Mouse (Mus musculus) myocyte (in vitro differentiated cells): ENCODE data around the gene Nek11. TPM values are rescaled to one million over a fixed set of nuclear protein-coding genes. Genes with fewer than 3 reads are reported as not detected.

ENCODE experiments used
- H3K27me3 ChIP-seq: one replicate; pipeline ENCODE4 v1.6.1; 2011; ENCODE audit not compliant: control insufficient read depth, insufficient read depth, insufficient read length
- H3K36me3 ChIP-seq: one replicate; pipeline ENCODE4 v1.6.1; 2011; ENCODE audit not compliant: control insufficient read depth, insufficient read depth
- H3K4me2 ChIP-seq: one replicate; pipeline ENCODE4 v1.6.1; 2011; ENCODE audit warnings: low read depth, control low read depth
- H3K4me3 ChIP-seq: one replicate; pipeline ENCODE4 v1.5.1; 2011; ENCODE audit warnings: mild to moderate bottlenecking, control low read depth, moderate library complexity
- H3K79me2 ChIP-seq: one replicate; pipeline ENCODE4 v1.6.1; 2011; ENCODE audit not compliant: control insufficient read depth, insufficient read depth
- H3ac ChIP-seq: one replicate; pipeline ENCODE4 v1.6.1; 2011; ENCODE audit not compliant: control insufficient read depth, insufficient read length
- CEBPB ChIP-seq: IDR thresholded peaks from 2 replicates; pipeline ENCODE4 v1.6.1; 2011; ENCODE audit warnings: mild to moderate bottlenecking, moderate library complexity; ENCODE audit not compliant: poor library complexity, insufficient read depth, severe bottlenecking
- E2F4 ChIP-seq: IDR thresholded peaks from one replicate; pipeline ENCODE4 v1.6.1; 2011; ENCODE audit warnings: mild to moderate bottlenecking, control low read depth, moderate library complexity; ENCODE audit not compliant: insufficient read depth
- MAX ChIP-seq: IDR thresholded peaks from one replicate; pipeline ENCODE4 v1.6.1; 2011; ENCODE audit warnings: low read depth, mild to moderate bottlenecking, control low read depth
- MYOD1 ChIP-seq, 3 experiments: IDR thresholded peaks; one replicate each; pipeline ENCODE4 v1.6.1; 2011; ENCODE audit warnings: control low read depth in 2 of 3, low read depth in 2 of 3, mild to moderate bottlenecking in 2 of 3, moderate library complexity in 1 of 3; ENCODE audit not compliant: insufficient read length in 2 of 3, control insufficient read depth in 1 of 3
- MYOG ChIP-seq, 3 experiments: IDR thresholded peaks; one replicate each; pipeline ENCODE4 v1.6.1; 2011; ENCODE audit warnings: control low read depth in 2 of 3, low read depth in 2 of 3, mild to moderate bottlenecking in 2 of 3; ENCODE audit not compliant: insufficient read length in 2 of 3, control insufficient read depth in 1 of 3, insufficient read depth in 1 of 3
- POLR2A ChIP-seq: IDR thresholded peaks from one replicate; pipeline ENCODE4 v1.6.1; 2011; ENCODE audit warnings: low read depth, mild to moderate bottlenecking, control low read depth, moderate library complexity; ENCODE audit not compliant: insufficient read length
- POLR2AphosphoS2 ChIP-seq: IDR thresholded peaks from one replicate; pipeline ENCODE4 v1.6.1; 2011; ENCODE audit warnings: low read depth, control low read depth; ENCODE audit not compliant: insufficient read length
- REST ChIP-seq: IDR thresholded peaks from one replicate; pipeline ENCODE4 v1.6.1; 2011; ENCODE audit warnings: mild to moderate bottlenecking, control low read depth, moderate library complexity; ENCODE audit not compliant: insufficient read depth, insufficient read length
- SRF ChIP-seq: IDR thresholded peaks from one replicate; pipeline ENCODE4 v1.6.1; 2011; ENCODE audit warnings: low read depth; ENCODE audit not compliant: control insufficient read depth, insufficient read length
- TCF12 ChIP-seq: IDR thresholded peaks from one replicate; pipeline ENCODE4 v1.6.1; 2011; ENCODE audit warnings: mild to moderate bottlenecking, control low read depth; ENCODE audit not compliant: poor library complexity, insufficient read depth, severe bottlenecking
- TCF3 ChIP-seq: IDR thresholded peaks from one replicate; pipeline ENCODE4 v1.6.1; 2011; ENCODE audit warnings: low read depth, control low read depth; ENCODE audit not compliant: insufficient read length
- USF1 ChIP-seq: IDR thresholded peaks from one replicate; pipeline ENCODE4 v1.6.1; 2011; ENCODE audit warnings: low read depth, mild to moderate bottlenecking, control low read depth, moderate library complexity
- polyA plus RNA-seq: library from polyadenylated mRNA; unstranded; fragments of >200 nt; fragmentation: generic; extraction: Trizol; gene quantifications from one replicate; pipeline ENCODE4 v1.2.1, GENCODE M21; 2012; ENCODE audit warnings: missing spikeins

Nek11 gene
- polyA plus RNA-seq, 1 experiment, result 0.05 TPM

GRCm38 (mm10) chr9:105252349-105253041 lies 142.8 kb downstream of the Nek11 start:
- H3K4me3 ChIP-seq, result no peak overlapping the region
- no peaks in the 10 kb centered on the region for H3K79me2 ChIP-seq
- H3K4me2 ChIP-seq, result no peak overlapping the region
- H3K27me3 ChIP-seq, result no peaks in the 10 kb centered on the region
- H3ac ChIP-seq, result no peak overlapping the region
- TF ChIP-seq MYOG (IDR thresholded peaks at IDR 0.05; ENCODE audit: control insufficient read depth in 1 of 3, insufficient read depth in 1 of 3, insufficient read length in 2 of 3, low read depth in 2 of 3) (no peak), POLR2AphosphoS2 (no peak), MYOD1 (IDR thresholded peaks at IDR 0.05; ENCODE audit: control insufficient read depth in 1 of 3, insufficient read length in 2 of 3, low read depth in 2 of 3) (no peak), E2F4 (no peak), TCF12 (no peak), TCF3 (no peak), SRF (no peak), MAX (no peak), REST (no peak), POLR2A (no peak)
- H3K36me3 ChIP-seq, result no peaks in the 10 kb centered on the region

DNA sequence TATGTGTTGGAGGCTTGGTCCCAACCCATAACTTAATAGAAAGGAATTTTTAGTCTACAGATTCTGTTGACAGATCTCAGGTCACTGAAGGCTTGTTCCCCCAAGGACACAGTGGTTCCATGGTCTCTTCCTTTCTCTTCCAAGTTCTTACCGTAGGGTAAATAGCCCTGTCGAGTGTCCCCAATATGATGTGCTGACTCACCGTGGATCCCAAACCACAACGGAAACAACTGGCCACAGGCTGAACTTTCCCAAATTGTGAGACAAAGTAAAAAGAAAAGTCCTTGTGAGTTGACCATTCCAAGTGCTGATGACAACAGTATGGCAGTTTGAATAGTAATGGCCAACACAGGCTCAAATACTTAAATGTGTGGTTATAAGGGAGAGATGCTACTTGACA lies 144.1 kb downstream of the Nek11 start:
- TF ChIP-seq TCF3, result no peak
- no peak for TF ChIP-seq CEBPB
- TF ChIP-seq POLR2AphosphoS2, result no peak
- Histone ChIP-seq H3K27me3 (no peaks in the 10 kb centered on the region), H3K4me2 (no peak overlapping the region), H3K79me2 (no peaks in the 10 kb centered on the region), H3ac (no peak overlapping the region), H3K36me3 (no peaks in the 10 kb centered on the region), H3K4me3 (no peak overlapping the region)

DNA sequence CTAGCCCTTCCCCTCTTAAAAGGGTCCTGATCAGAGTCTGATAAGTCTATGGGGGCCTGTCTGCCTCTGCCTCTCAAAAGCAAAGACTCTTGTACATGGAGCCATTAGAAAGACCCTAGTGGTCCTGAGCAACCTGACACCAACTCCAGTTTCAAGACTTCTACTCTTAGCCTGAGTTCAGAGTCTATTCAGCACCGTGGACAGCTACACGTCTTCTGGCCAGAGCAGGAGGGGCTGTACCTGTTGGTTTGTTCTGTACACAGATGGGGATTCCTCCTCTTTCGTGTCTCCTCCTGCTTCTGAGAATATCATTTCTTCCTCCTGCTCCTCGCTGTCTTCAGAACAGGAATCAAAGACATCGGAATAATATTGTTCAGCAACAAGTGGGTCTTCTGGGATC lies 151.3 kb downstream of the Nek11 start:
- Histone ChIP-seq H3K36me3 (no peaks in the 10 kb centered on the region), H3K4me3 (no peak overlapping the region), H3K79me2 (no peaks in the 10 kb centered on the region), H3ac (no peak overlapping the region), H3K4me2 (no peak overlapping the region), H3K27me3 (no peaks in the 10 kb centered on the region)
- TF ChIP-seq SRF, result no peak
- no peak for TF ChIP-seq USF1
- TF ChIP-seq REST, result peak; percentile 81
- TF ChIP-seq MYOG (IDR thresholded peaks at IDR 0.05; ENCODE audit: control insufficient read depth in 1 of 3, insufficient read depth in 1 of 3, insufficient read length in 2 of 3, low read depth in 2 of 3), result no peak
- TF ChIP-seq POLR2AphosphoS2, result no peak
- TF ChIP-seq TCF3, result no peak

DNA sequence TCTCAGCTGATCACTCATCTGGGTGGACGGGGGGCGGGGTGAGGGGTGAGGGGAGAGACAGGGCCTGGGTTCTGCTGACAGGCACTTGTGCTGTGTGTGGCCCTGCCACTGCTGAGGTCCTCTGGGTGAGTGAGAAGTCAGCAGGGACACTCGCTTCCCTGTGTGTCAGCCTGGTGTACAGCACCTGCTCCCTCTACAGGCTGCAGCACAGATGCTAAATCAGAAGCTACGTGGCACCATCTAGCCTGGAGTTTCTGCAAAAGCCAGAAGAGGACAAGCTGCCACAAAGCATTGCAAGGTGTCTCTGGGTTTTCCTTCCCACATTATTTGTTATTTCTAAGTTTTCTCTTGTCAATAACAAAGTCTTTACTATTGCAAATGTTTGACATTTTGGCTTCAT lies 180.9 kb downstream of the Nek11 start:
- Histone ChIP-seq H3K4me2 (no peak overlapping the region), H3K36me3 (no peaks in the 10 kb centered on the region), H3K4me3 (no peak overlapping the region), H3ac (no peak overlapping the region), H3K27me3 (no peaks in the 10 kb centered on the region), H3K79me2 (no peaks in the 10 kb centered on the region)
- TF ChIP-seq TCF12, result no peak
- TF ChIP-seq TCF3, result no peak
- no peak for TF ChIP-seq MYOD1 (IDR thresholded peaks at IDR 0.05; ENCODE audit: control insufficient read depth in 1 of 3, insufficient read length in 2 of 3, low read depth in 2 of 3)

DNA sequence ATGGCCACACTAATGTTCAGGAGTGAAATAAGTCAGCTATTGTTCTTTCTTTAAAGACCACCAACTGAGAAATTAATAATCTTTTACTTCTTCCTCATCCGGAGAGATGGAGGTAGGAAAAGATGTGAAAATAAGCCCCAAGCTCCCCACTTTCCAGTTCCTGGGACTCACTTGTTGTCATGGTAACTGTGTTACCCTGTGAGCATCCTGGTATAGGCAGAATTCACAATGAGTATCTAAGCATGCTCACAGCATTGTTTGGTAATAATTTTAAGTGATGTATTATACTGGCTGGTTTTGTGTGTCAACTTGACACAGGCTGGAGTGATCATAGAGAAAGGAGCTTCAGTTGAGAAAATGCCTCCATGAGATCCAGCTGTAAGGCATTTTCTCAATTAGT lies 195.0 kb downstream of the Nek11 start:
- Histone ChIP-seq H3K4me2 (no peak overlapping the region), H3K36me3 (no peaks in the 10 kb centered on the region), H3K79me2 (no peaks in the 10 kb centered on the region), H3K27me3 (no peaks in the 10 kb centered on the region), H3ac (no peak overlapping the region), H3K4me3 (no peak overlapping the region)
- TF ChIP-seq TCF12 (no peak), SRF (no peak), TCF3 (no peak), MAX (no peak), MYOD1 (IDR thresholded peaks at IDR 0.05; ENCODE audit: control insufficient read depth in 1 of 3, insufficient read length in 2 of 3, low read depth in 2 of 3) (no peak), USF1 (no peak), REST (no peak), POLR2AphosphoS2 (no peak), POLR2A (no peak), MYOG (IDR thresholded peaks at IDR 0.05; ENCODE audit: control insufficient read depth in 1 of 3, insufficient read depth in 1 of 3, insufficient read length in 2 of 3, low read depth in 2 of 3) (no peak)
